Mouse (Mus musculus) small intestine, adult 2 months (tissue): ENCODE data around the gene Rnf44.

Source experiments
- CTCF ChIP-seq: fragments of 200-500 bp; IDR thresholded peaks from 2 replicates; pipeline ENCODE4 v1.5.1; 2012; ENCODE audit warnings: low read depth, mild to moderate bottlenecking, control low read depth, inconsistent platforms, low read length, moderate library complexity, mixed read lengths; ENCODE audit not compliant: insufficient replicate concordance, insufficient read length; ENCODE audit errors: extremely low read depth
- POLR2A ChIP-seq: fragments of 200-500 bp; IDR thresholded peaks from 2 replicates; pipeline ENCODE4 v1.6.1; 2012; ENCODE audit warnings: low read depth, mild to moderate bottlenecking, control low read depth, inconsistent platforms, low read length, moderate library complexity

DNA sequence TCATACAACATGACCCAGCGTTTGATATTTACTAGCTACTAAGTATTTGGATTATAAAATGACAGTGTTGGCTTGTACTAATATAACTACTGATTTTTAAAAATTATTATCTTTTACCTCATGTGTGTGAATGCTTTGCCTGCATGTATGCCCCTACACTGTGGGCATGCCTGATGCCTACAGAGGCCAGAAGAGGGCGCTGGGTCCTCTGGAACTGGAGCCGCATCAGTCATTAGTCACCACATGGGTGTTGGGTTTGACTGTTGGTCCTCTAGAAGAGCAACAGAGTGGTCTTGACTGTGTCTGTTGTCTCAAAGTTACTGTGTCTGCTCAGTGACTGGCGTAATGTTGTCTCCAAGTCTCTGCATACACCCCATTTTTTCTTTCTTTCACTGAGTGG, 20.7 kb upstream of the Rnf44 start:
- TF ChIP-seq POLR2A (no peak), CTCF (no peak)
